Mouse (Mus musculus): ENCODE measurements around the gene Gm21958.

The Gm21958 gene

DNA sequence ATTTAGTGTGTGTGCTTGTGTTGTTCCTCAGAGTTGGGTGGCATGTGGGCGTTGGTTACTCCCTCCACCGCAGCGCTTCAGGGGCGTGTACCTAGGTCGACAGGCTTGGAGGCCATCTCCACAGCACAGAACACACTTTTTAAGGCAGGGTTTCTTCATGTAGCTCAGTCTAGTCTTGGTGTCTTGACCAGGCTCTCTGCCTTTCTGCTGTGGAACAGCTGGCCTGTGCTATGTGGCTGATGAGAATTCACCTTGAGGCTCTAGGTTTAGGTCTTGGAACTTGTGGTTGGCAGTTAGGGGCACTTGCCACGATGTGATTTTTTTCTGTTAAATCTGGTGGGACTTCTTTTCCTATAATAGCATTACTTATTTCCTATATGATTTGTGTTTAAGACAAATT lies at the start of gene Gm21958:
Gene Gm21958, minus strand, starts transcription at position 101 of the 400 bp plus-strand sequence.
- no peak for DNase-seq (ENCODE audit: low spot score in 2 of 2)

DNA sequence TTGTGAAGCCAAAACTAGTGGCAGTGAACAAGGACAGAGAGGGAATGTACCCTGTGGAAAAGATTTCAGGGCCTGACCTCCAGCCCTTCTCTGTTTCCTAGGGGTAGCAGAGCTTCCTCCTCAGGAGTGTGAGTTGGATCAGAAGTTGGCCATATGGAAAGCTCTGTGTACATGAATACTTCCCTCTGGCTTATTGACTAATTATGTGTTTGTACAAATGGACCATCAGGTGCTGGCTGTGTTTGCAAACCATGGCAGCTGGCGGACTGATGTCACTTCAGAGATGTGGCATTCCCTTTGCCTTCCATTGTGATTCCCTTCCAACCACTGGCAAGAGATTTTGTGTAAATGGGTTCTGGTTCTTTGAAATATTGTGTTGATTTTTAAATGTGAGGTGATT lies 47.1 kb upstream of the Gm21958 start:
- DNase-seq (ENCODE audit: low spot score in 2 of 2): no peak

DNA sequence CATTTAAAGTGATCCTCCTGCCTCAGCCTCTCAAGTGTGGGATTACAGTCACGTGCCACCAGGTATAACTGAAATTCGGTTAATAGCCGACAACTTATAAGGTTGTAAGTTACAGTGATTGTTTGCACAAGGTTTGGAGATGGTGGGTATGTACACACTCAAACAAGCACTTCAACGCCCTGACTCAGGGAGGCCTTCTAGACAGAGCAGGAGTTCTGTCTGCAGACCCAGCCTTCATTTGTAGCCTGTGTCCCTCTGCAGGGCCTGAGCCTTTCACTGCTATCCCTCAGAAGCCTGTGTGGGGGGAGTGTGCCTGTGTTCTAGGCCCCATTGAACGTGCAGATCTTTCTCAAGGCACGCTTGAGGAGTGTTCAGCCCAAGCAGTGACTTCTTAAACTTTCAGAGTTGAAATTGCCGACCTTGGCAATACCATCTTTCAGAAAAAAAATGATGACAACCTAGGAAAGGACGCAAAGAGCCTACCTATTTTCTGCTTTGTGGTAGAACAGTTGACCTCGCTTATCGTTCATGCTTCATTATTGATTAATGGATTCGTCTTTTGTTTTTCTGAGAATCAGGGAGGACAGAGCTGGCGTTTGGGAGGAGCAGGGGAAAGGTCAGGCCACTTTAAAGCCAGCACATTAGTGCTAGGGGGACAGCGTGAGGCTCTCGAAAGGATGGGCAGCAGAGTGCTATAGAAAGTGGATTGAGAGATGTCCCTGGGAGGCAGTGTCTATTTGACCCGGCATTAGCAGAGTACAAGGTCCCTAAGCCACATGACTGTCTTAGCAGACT lies 46.4 kb upstream of the Gm21958 start:
- DNase-seq (ENCODE audit: low spot score in 2 of 2): no peak

DNA sequence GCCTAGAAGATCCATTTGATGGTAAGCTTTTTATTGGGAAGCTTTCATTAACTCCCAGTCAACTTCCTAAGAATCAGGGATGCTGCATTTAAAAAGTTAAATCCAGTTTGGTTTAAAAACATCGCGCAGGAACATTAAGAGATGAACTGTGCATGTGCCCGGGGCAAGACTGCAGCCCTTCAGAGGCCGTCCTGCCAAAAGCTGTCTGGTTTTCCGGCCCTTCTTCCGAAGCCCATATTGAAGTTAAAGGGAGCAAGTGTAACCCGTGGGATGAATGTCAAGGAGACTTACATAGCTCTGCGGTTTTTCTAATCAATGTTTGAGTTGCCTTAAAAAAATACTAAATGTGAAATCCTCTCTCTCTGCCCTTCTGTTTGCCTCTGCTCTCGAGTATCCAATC lies 45.1 kb upstream of the Gm21958 start:
- no peak for DNase-seq (ENCODE audit: low spot score in 2 of 2)

DNA sequence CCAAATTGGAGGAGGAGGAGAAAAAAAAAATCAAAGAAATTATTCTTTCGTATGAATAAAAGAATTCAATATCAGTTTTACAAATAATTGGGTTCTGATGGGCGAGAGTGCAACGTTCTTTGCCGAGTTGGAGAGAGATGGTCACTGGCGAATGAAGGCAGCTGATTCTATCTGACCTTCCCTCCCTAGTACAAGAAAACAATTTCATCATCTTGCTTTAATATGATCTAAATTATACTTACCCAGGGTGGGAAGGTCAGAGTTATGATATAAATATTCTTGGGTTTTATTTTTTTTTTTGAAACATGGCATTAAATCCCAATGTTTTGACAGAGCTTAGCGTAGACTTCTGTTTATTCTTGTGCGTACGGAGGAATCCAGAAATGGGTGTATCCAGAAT lies 43.3 kb upstream of the Gm21958 start:
- no peak for DNase-seq (ENCODE audit: low spot score in 2 of 2)

DNA sequence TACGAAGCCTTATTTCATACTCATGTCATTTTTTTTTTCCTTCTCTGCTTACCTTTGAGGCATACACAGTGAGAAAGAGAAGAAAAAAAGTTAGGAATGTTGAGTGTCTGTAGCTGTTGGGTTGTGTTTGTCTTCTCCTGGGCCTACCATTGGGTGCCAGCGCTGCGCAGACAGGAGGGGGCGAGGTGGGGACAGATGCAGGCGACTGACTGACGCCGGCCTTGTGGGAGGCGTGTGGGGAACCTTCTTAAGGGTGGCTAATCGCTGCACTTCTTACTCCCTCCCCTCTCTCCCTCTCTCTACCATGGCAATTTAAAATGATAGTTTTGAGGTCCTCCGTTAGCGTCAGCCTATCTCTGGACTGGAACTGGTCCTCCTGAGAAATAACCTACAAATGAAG lies 41.9 kb upstream of the Gm21958 start:
- peak in 1 of 2 experiments; percentile 32 for DNase-seq (ENCODE audit: low spot score in 2 of 2)

DNA sequence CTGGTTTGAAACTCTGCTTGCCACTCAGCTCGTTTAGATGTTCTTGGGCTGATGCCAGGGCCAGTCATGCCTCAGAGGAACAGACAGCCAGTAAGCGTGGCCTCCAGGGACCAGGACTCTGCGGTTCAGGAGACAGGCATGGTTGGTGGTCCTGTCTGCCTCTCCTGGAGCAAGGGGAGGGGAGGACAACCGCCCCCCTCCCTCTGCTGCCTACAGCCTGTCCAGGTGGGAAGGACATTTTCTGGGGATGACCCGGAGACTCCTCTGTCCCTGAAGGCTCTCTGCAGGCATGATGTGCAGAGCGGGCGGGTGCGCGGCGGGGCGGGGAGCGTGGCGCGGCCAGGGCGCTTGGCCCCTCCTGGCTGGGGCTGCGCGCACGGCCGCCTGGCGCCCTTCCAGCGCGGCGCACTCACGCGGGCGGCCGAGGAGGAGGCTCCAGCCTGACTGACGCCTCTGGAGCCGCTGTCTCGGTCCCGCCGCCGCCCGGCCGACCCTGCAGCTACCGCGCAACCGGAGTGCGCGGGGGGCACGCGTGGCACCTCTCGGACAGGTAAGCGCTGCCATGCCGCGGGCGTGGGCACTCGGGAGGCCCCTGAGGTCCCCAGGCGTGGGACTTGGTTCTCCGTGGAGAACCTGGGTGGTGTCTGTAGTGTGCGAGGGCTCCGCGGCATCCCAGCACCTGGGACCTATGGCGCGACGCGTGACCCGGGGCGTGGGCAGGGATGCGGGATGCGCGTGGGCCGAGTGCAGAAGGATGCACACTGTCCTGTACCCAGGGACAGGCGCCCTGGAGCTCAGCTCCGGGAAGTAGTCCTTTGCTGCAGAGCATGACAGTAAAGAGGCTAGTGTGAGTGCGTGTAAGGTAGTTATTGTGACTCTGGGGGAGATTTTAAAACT lies 41.2 kb upstream of the Gm21958 start, which contains the start of gene Smad9:
Gene Smad9, plus strand, starts transcription at position 438 of the 897 bp plus-strand sequence.
- DNase-seq (ENCODE audit: low spot score in 2 of 2): peak; percentile 33 to 42

DNA sequence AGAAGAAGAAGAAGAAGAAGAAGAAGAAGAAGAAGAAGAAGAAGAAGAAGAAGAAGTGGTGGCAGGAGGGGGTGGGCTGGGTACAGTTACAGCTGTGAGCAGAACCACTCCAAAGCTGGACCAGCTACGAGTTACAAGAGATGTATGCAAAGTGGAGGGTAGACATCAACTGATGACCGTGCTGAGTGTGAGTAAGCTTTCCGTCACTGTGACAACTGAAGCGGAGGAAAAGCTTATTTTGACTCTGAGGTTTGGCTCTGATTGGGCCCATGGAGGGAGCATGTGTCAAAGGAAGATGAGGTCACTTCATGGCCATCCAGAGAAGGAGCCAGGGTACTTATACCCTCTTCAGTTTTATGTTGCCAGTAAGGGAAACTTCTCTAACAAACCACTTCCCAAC lies 39.3 kb upstream of the Gm21958 start:
- no peak for DNase-seq (ENCODE audit: low spot score in 2 of 2)

DNA sequence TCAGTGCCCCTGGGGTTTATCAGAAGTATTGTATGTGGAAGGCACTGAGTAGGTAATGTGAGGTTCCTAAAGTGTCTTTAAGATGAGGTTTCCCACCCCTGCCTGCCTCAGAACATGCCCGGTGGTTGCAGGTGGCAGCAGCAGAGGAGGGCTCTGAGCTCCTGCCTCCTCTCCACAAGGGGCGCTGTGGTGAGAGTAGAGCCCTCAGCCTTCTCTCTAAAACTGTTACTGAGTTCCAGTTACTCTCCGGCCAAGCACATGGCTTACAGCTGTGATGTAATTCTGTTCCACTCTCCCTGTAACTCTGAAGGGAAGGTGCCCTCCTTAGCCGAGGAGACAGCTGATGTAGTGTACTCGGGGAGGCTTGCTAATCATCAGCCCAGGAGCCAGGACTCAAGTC lies 31.6 kb upstream of the Gm21958 start:
- DNase-seq (ENCODE audit: low spot score in 2 of 2): no peak

DNA sequence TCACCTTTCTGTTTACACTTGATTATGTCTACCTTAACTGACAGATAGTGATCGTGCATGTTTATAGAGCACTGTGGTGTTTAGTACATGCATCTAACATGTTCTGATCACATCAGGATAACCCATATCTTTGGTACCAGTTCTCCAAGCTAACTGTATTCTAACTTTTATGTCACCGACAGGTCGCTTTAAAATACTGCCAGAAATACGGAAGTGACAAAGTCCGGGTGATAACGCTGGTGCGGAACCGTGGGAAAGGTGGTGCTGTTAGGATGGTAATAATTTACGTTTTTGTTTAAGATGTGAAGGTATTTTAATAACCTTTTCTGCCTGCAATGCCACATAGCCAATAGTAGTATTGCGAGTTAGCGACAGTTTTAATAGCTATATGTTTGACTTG lies 27.8 kb upstream of the Gm21958 start:
- no peak for DNase-seq (ENCODE audit: low spot score in 2 of 2)

DNA sequence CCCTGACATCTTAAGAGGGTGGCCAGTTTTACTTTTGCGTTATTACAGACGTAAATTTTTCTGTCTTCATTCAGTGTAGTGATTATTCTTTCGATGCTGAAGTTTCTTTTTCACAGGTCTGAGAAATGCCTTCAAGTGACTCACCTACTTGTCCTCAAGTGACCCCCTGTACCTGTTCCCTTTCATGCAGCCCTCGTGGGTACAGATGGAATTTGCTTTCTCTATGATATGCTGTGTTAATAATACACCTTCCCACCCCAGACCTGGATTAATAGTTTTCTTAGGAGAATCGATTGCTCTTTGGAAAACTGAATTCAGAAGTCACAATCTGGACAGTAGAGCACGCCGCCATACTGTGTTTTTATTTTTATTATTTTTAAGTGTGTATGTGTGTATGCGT lies 23.2 kb upstream of the Gm21958 start:
- DNase-seq (ENCODE audit: low spot score in 2 of 2): no peak

DNA sequence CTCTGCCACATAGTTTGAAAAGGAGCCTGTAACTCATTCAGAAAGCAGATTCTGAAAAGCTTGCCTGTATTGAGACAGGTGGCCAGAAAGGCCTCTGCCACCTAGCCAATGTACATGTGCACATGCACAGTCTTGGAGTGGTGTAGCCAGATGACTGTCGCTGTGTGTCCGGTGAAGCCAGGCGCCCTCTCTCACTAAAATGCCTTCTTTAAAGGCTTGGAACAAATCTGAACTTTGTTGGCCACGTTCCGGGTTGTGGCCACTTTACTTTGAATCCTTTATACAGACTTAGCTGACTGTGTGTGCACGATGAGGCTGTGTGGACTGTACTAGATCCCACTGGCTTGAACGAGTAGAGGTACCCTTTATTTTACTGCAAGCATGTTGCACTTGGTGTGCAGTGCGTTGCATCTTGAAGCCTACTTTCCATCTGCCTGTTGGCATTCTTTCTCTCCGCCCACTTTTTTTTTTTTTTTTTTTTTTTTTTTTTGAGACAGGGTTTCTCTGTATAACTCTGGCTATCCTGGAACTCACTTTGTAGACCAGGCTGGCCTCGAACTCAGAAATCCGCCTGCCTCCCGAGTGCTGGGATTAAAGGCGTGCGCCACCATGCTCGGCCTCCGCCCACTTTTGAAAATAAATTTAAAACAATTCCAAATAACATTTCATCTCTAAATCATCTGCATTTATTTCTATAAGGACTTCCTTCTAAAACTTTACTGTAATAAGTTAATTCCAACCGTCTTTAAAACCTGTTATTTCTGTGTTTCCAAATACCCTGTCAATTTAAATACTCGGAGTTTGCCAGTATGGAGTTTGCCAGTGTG lies 22.2 kb upstream of the Gm21958 start:
- DNase-seq (ENCODE audit: low spot score in 2 of 2): no peak

DNA sequence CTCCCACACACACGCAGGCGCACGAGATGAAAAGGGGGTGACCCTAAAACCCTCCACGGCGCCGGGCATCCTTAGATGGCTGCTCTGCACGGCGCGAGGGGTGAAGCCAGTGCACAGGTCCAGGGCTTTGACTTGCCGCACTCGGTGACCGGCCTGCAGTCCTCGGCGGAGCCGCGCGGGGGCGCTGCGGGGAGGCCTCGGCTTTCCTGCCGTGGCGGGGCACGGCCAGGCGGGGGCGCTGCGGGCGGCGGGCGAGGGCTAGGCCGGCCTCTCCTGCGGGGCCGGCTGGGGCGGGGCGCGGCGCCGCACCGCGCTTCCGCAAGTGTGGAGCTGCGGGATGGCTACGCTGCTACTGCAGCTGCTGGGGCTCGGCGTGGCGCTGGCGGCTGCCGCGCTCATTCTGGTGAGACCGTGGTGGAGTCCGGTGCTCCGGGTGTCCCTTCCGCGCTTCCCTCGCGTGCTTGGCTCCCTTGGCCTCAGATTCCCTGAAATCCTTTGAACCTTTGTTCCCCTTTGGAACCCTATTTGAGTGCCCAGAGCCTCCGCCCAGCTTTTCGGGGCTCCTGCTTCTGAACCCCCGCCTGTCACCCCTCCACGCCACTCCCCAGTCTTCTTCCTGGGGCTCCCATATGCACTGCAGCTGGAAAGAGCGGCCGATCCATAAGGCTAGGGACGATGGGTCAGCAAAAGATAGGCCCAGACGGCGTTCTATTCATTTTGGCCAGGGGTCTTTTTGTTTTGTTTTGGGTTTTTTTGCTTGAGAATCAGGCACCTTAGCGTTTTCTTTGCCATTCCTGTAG lies 21.3 kb upstream of the Gm21958 start, which contains the start of the genes Exosc8 and Alg5:
Gene Exosc8, minus strand, starts transcription at position 147 of the 800 bp plus-strand sequence.
Gene Alg5, plus strand, starts transcription at position 293 of the 800 bp plus-strand sequence.
- DNase-seq (ENCODE audit: low spot score in 2 of 2): peak; percentile 79 to 91

DNA sequence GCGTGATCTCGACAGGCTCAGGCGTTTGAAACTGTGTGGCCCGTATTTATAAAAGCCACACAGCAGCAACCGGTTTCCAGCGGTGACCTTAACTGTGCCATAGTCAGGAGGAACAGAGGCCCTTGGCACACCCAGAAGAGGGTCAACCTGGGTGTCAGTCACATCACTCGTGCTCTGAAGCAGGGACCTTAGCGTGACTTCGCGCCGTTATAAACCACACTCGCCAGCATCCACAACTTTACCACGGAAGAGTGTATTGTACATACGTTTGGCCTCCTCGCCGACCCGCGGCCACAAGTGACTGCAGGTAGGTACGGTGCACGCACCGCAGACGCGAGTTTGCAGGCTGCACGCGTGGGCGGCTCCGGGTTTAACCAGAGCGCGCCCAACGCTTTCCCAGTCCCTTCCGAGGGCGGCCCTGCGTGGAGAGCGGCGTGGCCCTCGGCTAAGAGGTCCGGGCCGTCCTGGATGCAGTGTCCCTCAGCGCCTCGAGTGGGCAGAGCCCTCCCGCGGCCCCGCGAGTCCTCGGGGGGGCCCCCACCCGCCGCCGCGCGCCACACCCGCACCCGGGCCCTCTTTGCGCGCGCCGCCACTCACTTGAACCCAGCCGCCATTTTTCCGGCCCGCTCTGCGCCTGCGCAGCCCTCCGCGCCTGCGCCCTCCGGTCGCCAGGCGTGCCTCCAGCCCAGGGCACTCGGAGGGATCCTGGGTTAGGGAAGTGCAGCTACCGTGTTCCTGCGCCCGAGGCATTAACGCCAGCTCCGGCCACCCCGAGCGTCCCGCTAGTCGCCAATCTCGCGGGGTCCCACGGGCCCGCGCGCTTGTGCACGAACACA lies 20.5 kb upstream of the Gm21958 start:
- peak; percentile 57 to 90 for DNase-seq (ENCODE audit: low spot score in 2 of 2)

DNA sequence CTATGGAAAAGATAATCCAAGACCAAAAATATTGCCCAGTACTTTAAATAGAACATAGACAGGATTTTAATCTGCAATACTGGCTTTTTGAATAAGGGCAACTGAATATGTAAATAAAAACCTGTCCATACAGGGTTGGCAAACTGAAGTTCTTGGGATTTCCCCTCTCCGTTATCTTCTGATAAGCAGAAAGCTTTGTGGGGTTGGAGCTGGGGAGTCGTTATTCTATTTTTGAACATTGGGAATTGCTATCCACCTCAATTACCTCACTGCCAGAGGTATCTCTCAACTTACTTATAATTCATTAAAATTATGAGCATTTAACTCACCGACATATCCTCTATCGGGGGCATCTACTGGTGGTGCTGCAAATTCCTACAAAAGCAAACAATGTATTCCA lies 18.2 kb upstream of the Gm21958 start:
- DNase-seq (ENCODE audit: low spot score in 2 of 2): no peak

DNA sequence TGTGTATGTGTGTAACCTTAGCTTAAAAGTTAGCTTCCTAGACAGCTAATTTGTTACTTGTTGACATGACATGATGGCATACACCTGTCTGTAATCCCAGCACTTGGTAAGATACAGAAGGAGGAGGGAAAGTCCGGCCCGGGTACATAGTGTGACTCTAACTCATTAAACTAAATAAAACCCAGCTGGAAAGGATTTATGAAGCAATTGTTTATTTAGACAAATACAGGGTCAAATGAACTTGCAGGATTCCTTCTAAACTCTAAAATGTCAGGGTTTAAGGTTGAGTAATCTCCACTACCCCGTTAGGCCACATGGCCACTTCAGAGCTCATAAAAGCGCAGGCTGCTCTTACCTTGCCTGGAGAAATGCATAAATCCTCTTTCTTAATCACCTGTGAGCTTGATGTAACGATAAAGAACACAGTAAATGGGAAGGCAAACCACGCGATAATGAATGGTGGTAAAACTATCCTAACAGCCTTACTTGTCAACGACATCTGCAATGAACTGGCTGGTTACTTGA lies 17.5 kb upstream of the Gm21958 start:
- DNase-seq (ENCODE audit: low spot score in 2 of 2): no peak

DNA sequence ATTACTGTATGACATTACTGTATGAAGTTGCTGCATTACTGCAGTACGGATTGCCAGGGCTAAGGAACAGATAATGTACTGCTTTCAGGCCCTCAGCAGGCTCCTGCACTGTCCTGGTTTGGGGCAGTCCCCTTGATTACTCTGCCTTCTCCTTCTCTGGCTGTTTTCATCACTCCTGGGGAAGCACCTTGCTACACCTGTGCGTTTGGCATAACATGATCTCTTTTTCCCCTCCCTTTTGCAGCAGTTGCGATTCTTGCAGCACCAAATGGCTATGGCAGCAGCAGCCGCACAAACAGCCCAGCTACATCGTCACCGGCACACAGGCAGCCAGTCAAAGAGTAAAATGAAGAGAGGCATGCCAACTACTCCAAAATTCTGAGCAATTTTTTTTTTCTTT lies 13.9 kb upstream of the Gm21958 start:
- no peak for DNase-seq (ENCODE audit: low spot score in 2 of 2)

DNA sequence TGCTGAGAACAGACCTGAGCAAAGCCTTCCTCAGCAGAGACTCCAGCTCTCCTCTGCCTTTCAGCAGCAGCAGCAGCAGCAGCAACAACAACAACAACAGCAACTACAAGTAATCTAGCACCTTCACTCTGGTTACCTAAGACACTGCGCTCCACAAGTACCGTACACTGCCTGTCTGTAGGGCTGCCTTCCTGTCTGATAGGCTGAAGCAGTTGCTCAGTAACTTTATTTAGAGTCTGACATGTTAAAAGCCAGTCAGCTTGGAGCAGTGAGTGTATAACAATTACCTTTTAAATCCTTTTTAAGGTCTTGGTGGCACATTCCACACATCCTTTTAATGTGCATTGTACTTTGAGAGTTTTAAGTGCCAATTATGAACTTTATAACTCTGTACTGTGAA lies 13.4 kb upstream of the Gm21958 start:
- DNase-seq (ENCODE audit: low spot score in 2 of 2): no peak

DNA sequence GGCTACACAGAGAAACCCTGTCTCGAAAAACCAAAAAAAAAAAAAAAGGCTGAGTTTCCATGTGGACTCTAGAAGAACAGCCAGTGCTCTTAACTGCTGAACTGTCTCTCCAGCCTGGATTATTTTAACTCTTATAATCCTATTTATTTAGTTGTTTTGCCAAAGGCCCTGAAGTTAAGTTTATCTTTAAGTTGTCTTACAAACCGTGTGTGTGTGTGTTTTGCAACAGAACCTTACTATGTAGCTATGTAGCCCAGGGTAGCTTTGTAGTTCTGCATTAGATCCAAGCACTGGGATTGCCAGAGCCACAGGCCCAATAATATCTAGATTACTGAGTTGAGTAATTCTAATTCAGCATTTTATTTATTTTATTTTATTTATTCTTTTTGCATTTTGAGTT lies 11.2 kb upstream of the Gm21958 start:
- DNase-seq (ENCODE audit: low spot score in 2 of 2): no peak

All from frontal cortex, postnatal 10 days (tissue).